Mouse (Mus musculus): ENCODE data around the gene Shisa8. TPM values are rescaled to one million over a fixed set of nuclear protein-coding genes. Genes with fewer than 3 reads are reported as not detected.

Gene Shisa8
- polyA plus RNA-seq, 1 experiment from 2014 or later = 0.66 TPM

GRCm38 (mm10) chr15:82199546-82199945 is 13.1 kb downstream of the Shisa8 start:
- no peak overlapping the region for H3K9ac ChIP-seq (replicated peaks; ENCODE audit: low read depth, low read length)
- peaks cover 3% of the 10 kb centered on the region; the same call in 1 of the 2 replicates for H3K4me1 ChIP-seq (replicated peaks; ENCODE audit: control insufficient read depth, insufficient read depth, low read length)
- ATAC-seq = no peak
- H3K27ac ChIP-seq (ENCODE audit: low read length) = no peak overlapping the region
- H3K9me3 ChIP-seq (ENCODE audit: control insufficient read depth, low read length) = no peaks in the 10 kb centered on the region
- H3K36me3 ChIP-seq (ENCODE audit: control insufficient read depth, insufficient read depth) = peaks cover 48% of the 10 kb centered on the region
- WGBS = 87% methylated on average over 12 of the region's 12 CpGs
- no peak overlapping the region for H3K4me2 ChIP-seq (ENCODE audit: low read length)
- no peak overlapping the region for H3K4me3 ChIP-seq (replicated peaks; ENCODE audit: low read length)
- no peaks in the 10 kb centered on the region for H3K27me3 ChIP-seq (replicated peaks; ENCODE audit: control insufficient read depth, insufficient read depth, low read length)

GRCm38 (mm10) chr15:82198342-82198741 is 14.3 kb downstream of the Shisa8 start:
- H3K4me1 ChIP-seq (replicated peaks; ENCODE audit: control insufficient read depth, insufficient read depth, low read length) = no peaks in the 10 kb centered on the region
- no peak overlapping the region for H3K27ac ChIP-seq (ENCODE audit: low read length)
- no peak for ATAC-seq
- WGBS = 85% methylated on average over 7 of the region's 7 CpGs
- H3K4me3 ChIP-seq (replicated peaks; ENCODE audit: low read length) = no peak overlapping the region
- H3K4me2 ChIP-seq (ENCODE audit: low read length) = no peak overlapping the region
- H3K9ac ChIP-seq (replicated peaks; ENCODE audit: low read depth, low read length) = no peak overlapping the region
- no peaks in the 10 kb centered on the region for H3K9me3 ChIP-seq (ENCODE audit: control insufficient read depth, low read length)
- H3K27me3 ChIP-seq (replicated peaks; ENCODE audit: control insufficient read depth, insufficient read depth, low read length) = no peaks in the 10 kb centered on the region
- H3K36me3 ChIP-seq (ENCODE audit: control insufficient read depth, insufficient read depth) = peaks cover 51% of the 10 kb centered on the region

DNA sequence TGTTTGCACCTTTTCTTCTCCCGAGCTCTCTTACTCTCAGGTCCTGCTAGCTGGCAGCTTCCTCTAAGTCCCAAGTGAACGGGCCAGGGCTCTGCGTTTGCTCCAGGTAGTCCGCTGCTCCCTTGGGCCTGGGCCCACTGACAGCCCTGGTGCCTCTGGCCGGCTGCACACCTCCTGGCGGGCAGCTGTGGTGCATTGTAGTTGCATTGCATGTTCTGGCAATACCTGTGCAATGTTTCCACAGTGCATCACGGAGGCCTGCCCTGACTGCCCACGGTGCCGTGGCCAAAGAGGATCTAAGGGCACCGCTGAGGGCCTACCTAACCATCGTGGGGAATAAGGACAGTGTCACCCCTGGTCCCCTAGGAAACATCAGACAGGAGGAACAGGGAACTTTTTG is 14.7 kb downstream of the Shisa8 start:
- ATAC-seq = no peak
- Histone ChIP-seq H3K9me3 (ENCODE audit: control insufficient read depth, low read length) (no peaks in the 10 kb centered on the region), H3K27me3 (replicated peaks; ENCODE audit: control insufficient read depth, insufficient read depth, low read length) (no peaks in the 10 kb centered on the region), H3K27ac (ENCODE audit: low read length) (no peak overlapping the region), H3K4me2 (ENCODE audit: low read length) (no peak overlapping the region), H3K36me3 (ENCODE audit: control insufficient read depth, insufficient read depth) (peaks cover 54% of the 10 kb centered on the region), H3K9ac (replicated peaks; ENCODE audit: low read depth, low read length) (no peak overlapping the region), H3K4me1 (replicated peaks; ENCODE audit: control insufficient read depth, insufficient read depth, low read length) (no peaks in the 10 kb centered on the region), H3K4me3 (replicated peaks; ENCODE audit: low read length) (no peak overlapping the region)
- 87% methylated on average over 11 of the region's 11 CpGs for WGBS

DNA sequence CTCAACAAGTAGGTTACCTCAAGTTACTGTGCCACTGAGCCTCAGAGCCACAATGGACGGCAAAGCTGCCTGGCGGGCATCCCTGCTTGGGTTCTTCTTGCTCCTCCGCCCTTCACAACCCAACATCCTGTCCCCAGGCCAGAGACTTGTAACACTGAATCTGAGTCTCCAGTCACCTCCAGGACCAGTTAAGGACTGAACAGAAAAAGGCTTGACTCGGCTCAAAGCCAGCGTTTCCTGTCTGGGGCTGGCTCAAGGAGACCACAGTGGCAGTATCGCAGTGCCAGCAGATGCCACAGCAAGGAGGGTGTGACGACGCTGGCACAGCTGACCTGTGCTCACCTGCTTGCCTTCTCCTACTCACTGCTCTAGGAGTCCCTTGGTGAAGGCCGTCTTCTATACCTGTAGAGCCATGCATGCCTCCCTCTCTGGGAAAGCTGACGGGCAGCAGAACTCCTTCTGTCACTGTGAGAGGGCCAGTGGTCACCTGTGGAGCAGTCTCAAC is 15.3 kb downstream of the Shisa8 start:
- H3K9me3 ChIP-seq (ENCODE audit: control insufficient read depth, low read length) = no peaks in the 10 kb centered on the region
- no peak overlapping the region for H3K4me3 ChIP-seq (replicated peaks; ENCODE audit: low read length)
- H3K4me1 ChIP-seq (replicated peaks; ENCODE audit: control insufficient read depth, insufficient read depth, low read length) = no peaks in the 10 kb centered on the region
- no peak for ATAC-seq
- H3K36me3 ChIP-seq (ENCODE audit: control insufficient read depth, insufficient read depth) = peaks cover 57% of the 10 kb centered on the region
- H3K9ac ChIP-seq (replicated peaks; ENCODE audit: low read depth, low read length) = no peak overlapping the region
- no peak overlapping the region for H3K27ac ChIP-seq (ENCODE audit: low read length)
- no peaks in the 10 kb centered on the region for H3K27me3 ChIP-seq (replicated peaks; ENCODE audit: control insufficient read depth, insufficient read depth, low read length)
- WGBS = 93% methylated on average over 10 of the region's 10 CpGs
- no peak overlapping the region for H3K4me2 ChIP-seq (ENCODE audit: low read length)

- H3K27me3 ChIP-seq (replicated peaks; ENCODE audit: control insufficient read depth, insufficient read depth, low read length) = no peaks in the 10 kb centered on the region
- no peak overlapping the region for H3K4me2 ChIP-seq (ENCODE audit: low read length)
- 90% methylated on average over 12 of the region's 12 CpGs for WGBS
- no peaks in the 10 kb centered on the region for H3K4me1 ChIP-seq (replicated peaks; ENCODE audit: control insufficient read depth, insufficient read depth, low read length)
- H3K9ac ChIP-seq (replicated peaks; ENCODE audit: low read depth, low read length) = no peak overlapping the region
- no peak for ATAC-seq
- no peaks in the 10 kb centered on the region for H3K9me3 ChIP-seq (ENCODE audit: control insufficient read depth, low read length)
- H3K27ac ChIP-seq (ENCODE audit: low read length) = no peak overlapping the region
- H3K4me3 ChIP-seq (replicated peaks; ENCODE audit: low read length) = no peak overlapping the region
- H3K36me3 ChIP-seq (ENCODE audit: control insufficient read depth, insufficient read depth) = peaks cover 56% of the 10 kb centered on the region
These were observed 16.3 kb downstream of the Shisa8 start for GRCm38 (mm10) chr15:82196300-82196699.

GRCm38 (mm10) chr15:82192617-82193016 is 20.0 kb downstream of the Shisa8 start:
- H3K4me1 ChIP-seq (replicated peaks; ENCODE audit: control insufficient read depth, insufficient read depth, low read length) = no peaks in the 10 kb centered on the region
- H3K9me3 ChIP-seq (ENCODE audit: control insufficient read depth, low read length) = no peaks in the 10 kb centered on the region
- no peak overlapping the region for H3K9ac ChIP-seq (replicated peaks; ENCODE audit: low read depth, low read length)
- no peak overlapping the region for H3K4me3 ChIP-seq (replicated peaks; ENCODE audit: low read length)
- 85% methylated on average over 8 of the region's 8 CpGs for WGBS
- H3K4me2 ChIP-seq (ENCODE audit: low read length) = no peak overlapping the region
- no peaks in the 10 kb centered on the region for H3K27me3 ChIP-seq (replicated peaks; ENCODE audit: control insufficient read depth, insufficient read depth, low read length)
- H3K36me3 ChIP-seq (ENCODE audit: control insufficient read depth, insufficient read depth) = peaks cover 53% of the 10 kb centered on the region
- no peak for ATAC-seq
- no peak overlapping the region for H3K27ac ChIP-seq (ENCODE audit: low read length)

GRCm38 (mm10) chr15:82188481-82189240 is 24.0 kb downstream of the Shisa8 start:
- H3K27ac ChIP-seq (ENCODE audit: low read length) = no peak overlapping the region
- peaks cover 49% of the 10 kb centered on the region for H3K36me3 ChIP-seq (ENCODE audit: control insufficient read depth, insufficient read depth)
- H3K4me3 ChIP-seq (replicated peaks; ENCODE audit: low read length) = no peak overlapping the region
- no peak overlapping the region for H3K4me2 ChIP-seq (ENCODE audit: low read length)
- H3K27me3 ChIP-seq (replicated peaks; ENCODE audit: control insufficient read depth, insufficient read depth, low read length) = no peaks in the 10 kb centered on the region
- no peak overlapping the region for H3K9ac ChIP-seq (replicated peaks; ENCODE audit: low read depth, low read length)
- no peaks in the 10 kb centered on the region for H3K4me1 ChIP-seq (replicated peaks; ENCODE audit: control insufficient read depth, insufficient read depth, low read length)
- no peak for ATAC-seq
- H3K9me3 ChIP-seq (ENCODE audit: control insufficient read depth, low read length) = no peaks in the 10 kb centered on the region
- WGBS = 81% methylated on average over 10 of the region's 10 CpGs

GRCm38 (mm10) chr15:82187924-82188323 is 24.7 kb downstream of the Shisa8 start:
- no peak overlapping the region for H3K4me3 ChIP-seq (replicated peaks; ENCODE audit: low read length)
- no peaks in the 10 kb centered on the region for H3K9me3 ChIP-seq (ENCODE audit: control insufficient read depth, low read length)
- H3K4me1 ChIP-seq (replicated peaks; ENCODE audit: control insufficient read depth, insufficient read depth, low read length) = no peaks in the 10 kb centered on the region
- peaks cover 44% of the 10 kb centered on the region for H3K36me3 ChIP-seq (ENCODE audit: control insufficient read depth, insufficient read depth)
- no peak overlapping the region for H3K9ac ChIP-seq (replicated peaks; ENCODE audit: low read depth, low read length)
- H3K4me2 ChIP-seq (ENCODE audit: low read length) = no peak overlapping the region
- H3K27me3 ChIP-seq (replicated peaks; ENCODE audit: control insufficient read depth, insufficient read depth, low read length) = no peaks in the 10 kb centered on the region
- H3K27ac ChIP-seq (ENCODE audit: low read length) = no peak overlapping the region
- no peak for ATAC-seq
- 90% methylated on average over 1 of the region's 1 CpGs for WGBS

DNA sequence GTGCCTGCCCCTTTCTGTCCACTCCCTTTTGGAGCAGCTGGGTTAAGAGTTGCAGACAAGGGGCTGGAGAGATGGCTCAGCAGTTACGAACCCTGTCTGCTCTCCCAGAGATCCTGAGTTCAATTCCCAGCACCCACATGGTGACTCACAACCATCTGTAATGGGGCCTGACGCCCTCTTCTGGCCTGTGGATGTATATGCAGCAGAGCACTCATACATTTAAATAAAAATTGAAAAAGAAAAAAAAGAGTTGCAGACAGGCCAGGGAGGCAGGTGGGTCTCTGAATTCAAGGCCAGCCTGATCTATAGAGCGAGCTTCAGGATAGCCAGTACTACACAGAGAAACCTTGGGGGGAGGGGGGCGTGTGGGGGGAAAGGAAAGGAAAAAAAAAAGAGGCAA is 25.2 kb downstream of the Shisa8 start:
- no peak overlapping the region for H3K27ac ChIP-seq (ENCODE audit: low read length)
- no peaks in the 10 kb centered on the region for H3K9me3 ChIP-seq (ENCODE audit: control insufficient read depth, low read length)
- no peak overlapping the region for H3K9ac ChIP-seq (replicated peaks; ENCODE audit: low read depth, low read length)
- no peak for ATAC-seq
- H3K36me3 ChIP-seq (ENCODE audit: control insufficient read depth, insufficient read depth) = peaks cover 41% of the 10 kb centered on the region
- no peak overlapping the region for H3K4me3 ChIP-seq (replicated peaks; ENCODE audit: low read length)
- WGBS = 91% methylated on average over 4 of the region's 4 CpGs
- H3K4me1 ChIP-seq (replicated peaks; ENCODE audit: control insufficient read depth, insufficient read depth, low read length) = no peaks in the 10 kb centered on the region
- no peaks in the 10 kb centered on the region for H3K27me3 ChIP-seq (replicated peaks; ENCODE audit: control insufficient read depth, insufficient read depth, low read length)
- no peak overlapping the region for H3K4me2 ChIP-seq (ENCODE audit: low read length)
